Mouse (Mus musculus) erythroblast, embryonic 14.5 days (primary cell): ENCODE results near the gene Vav1.

Source experiments
- GATA1 ChIP-seq: IDR thresholded peaks from 2 replicates; pipeline ENCODE4 v1.6.1; 2012; ENCODE audit warnings: low read length, inconsistent platforms, mixed read lengths
- TAL1 ChIP-seq: IDR thresholded peaks from 3 replicates; pipeline ENCODE4 v1.6.1; 2012; ENCODE audit warnings: low read length, inconsistent platforms, mixed read lengths

DNA sequence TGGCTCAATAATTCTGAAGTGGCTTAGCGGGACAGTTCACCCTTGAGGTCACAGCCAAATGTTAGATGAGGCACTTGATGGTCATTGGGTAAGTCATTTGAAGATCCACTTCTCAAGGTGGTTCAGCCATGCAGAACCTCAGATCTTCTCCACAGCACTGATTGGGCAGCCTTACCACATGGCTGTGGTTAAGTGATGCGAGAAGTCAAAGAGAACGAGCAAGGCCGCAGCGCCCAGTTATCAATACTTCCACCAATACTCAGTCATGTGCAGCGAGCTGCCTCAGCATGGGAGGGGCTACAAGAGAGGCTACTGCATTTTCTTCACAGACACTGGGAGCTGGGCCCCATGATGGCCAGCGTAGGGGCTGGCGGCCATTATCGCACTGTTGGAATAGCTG is 14.1 kb downstream of the Vav1 start:
- TF ChIP-seq GATA1 (no peak), TAL1 (no peak)
